Mouse (Mus musculus): ENCODE data around the gene Chrna7.

Chrna7 gene

GRCm38 (mm10) chr7:63060996-63061395 is 151.4 kb downstream of the Chrna7 start:
- no peak for DNase-seq

Measured in cerebellum, adult 9-11 months (tissue).